Mouse (Mus musculus) neural tube, embryonic 14.5 days (tissue): ENCODE results near the gene Jag1. TPM values are rescaled to one million over a fixed set of nuclear protein-coding genes. Genes with fewer than 3 reads are reported as not detected.
A peak's percentile ranks its signal among the peaks of the same experiment; 100 is the strongest.

Experiments
- ATAC-seq: fragments of 200-750 bp; cut with Nextera tagmentation; 2 replicates; pipeline ENCODE4 v1.8.0; 2017; ENCODE audit warnings: low read depth, mild to moderate bottlenecking, moderate TSS enrichment, moderate library complexity
- H3K27ac ChIP-seq: fragments of 300-500 bp; sonication (generic); 2 replicates; pipeline ENCODE4 v1.5.1; 2014; ENCODE audit warnings: low read depth, mild to moderate bottlenecking, control low read depth, low read length, moderate library complexity, mixed read lengths
- H3K27me3 ChIP-seq: fragments of 300-500 bp; sonication (generic); 2 replicates; pipeline ENCODE4 v1.6.1; 2014; ENCODE audit warnings: low read length; ENCODE audit not compliant: control insufficient read depth, insufficient read depth
- H3K36me3 ChIP-seq: fragments of 300-500 bp; sonication (generic); 2 replicates; pipeline ENCODE4 v1.6.1; 2014; ENCODE audit warnings: low read length, mixed read lengths; ENCODE audit not compliant: control insufficient read depth, insufficient read depth
- H3K4me1 ChIP-seq: fragments of 300-500 bp; sonication (generic); 2 replicates; pipeline ENCODE4 v1.6.1; 2014; ENCODE audit warnings: low read length; ENCODE audit not compliant: control insufficient read depth, insufficient read depth
- H3K4me2 ChIP-seq: fragments of 300-500 bp; sonication (generic); 2 replicates; pipeline ENCODE4 v1.6.1; 2014; ENCODE audit warnings: mild to moderate bottlenecking, low read depth, low read length, control low read depth
- H3K4me3 ChIP-seq: fragments of 300-500 bp; sonication (generic); 2 replicates; pipeline ENCODE4 v1.5.1; 2014; ENCODE audit warnings: low read depth, low read length, control low read depth, mixed read lengths
- H3K9ac ChIP-seq: fragments of 300-500 bp; sonication (generic); replicated peaks from 2 replicates; pipeline ENCODE4 v1.6.1; 2014; ENCODE audit warnings: low read depth, mild to moderate bottlenecking, control low read depth, low read length, mixed read lengths
- H3K9me3 ChIP-seq: fragments of 300-500 bp; sonication (generic); 2 replicates; pipeline ENCODE4 v1.6.1; 2016; ENCODE audit warnings: low read length; ENCODE audit not compliant: control insufficient read depth
- WGBS: fragments of 180-500 bp; shearing (Covaris S2); extraction: QIAGEN DNeasy Blood & Tissue Kit; methylation state at CpG from one replicate; pipeline ENCODE4 v1.1.7; 2014; 5-methylcytosine and 5-hydroxymethylcytosine counted together
- polyA plus RNA-seq: library from polyadenylated mRNA; unstranded; fragments of >200 nt; fragmentation: Nextera tagmentation; extraction: Ambion mirVana; gene quantifications from 2 replicates; pipeline ENCODE4 v1.2.1, GENCODE M21; 2014

The Jag1 gene
- polyA plus RNA-seq: 5.4 and 13.3 TPM in 2 replicates

DNA sequence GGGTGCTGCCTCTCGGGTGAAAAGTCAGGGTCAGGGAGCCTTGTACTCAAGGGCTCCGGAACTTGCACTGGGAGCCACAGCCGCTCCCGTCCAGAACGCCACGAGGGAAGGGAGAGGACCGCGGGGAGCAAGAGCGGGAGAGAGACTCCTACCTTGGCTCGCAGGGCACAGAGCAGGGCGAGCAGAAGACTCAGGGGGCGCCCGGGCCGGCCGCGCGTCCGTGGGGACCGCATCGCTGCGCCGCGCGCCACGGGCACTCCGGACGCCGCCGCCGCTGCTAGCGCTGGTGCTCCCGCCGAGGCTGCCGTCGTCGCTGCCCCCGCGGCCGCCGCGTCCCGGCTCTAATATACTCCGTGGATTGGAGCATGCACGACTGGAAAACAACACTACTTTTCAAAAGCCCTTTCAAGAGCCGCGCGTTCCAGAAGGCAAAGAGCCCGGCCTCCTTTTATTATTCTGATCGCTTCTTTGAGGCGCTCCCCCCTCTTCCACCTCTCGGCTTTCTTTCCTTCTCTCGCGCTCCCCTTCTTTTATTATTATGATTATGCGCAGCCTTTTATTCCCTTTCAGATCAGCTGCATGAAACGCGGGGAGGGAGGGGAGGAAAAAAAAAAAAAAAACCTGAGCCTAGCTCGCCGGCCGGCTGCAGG, at the start of gene Jag1:
Gene Jag1, minus strand, starts transcription at position 620 of the 650 bp plus-strand sequence.
- H3K27me3 ChIP-seq: peaks cover 3% of the 10 kb centered on the region; the same call in 1 of the 2 replicates
- peak; percentile 5; the same call in 1 of the 2 replicates for ATAC-seq
- H3K27ac ChIP-seq: peak within 1 kb of the TSS; percentile 76
- H3K9me3 ChIP-seq: no peaks in the 10 kb centered on the region
- H3K9ac ChIP-seq: peak within 1 kb of the TSS; percentile 69
- peak within 1 kb of the TSS; percentile 76 for H3K4me2 ChIP-seq
- peak within 1 kb of the TSS; percentile 60 for H3K4me3 ChIP-seq
- H3K4me1 ChIP-seq: peaks cover 22% of the 10 kb centered on the region
- H3K36me3 ChIP-seq: no peaks in the 10 kb centered on the region
- WGBS: under 1% methylated on average over 59 of the region's 59 CpGs

DNA sequence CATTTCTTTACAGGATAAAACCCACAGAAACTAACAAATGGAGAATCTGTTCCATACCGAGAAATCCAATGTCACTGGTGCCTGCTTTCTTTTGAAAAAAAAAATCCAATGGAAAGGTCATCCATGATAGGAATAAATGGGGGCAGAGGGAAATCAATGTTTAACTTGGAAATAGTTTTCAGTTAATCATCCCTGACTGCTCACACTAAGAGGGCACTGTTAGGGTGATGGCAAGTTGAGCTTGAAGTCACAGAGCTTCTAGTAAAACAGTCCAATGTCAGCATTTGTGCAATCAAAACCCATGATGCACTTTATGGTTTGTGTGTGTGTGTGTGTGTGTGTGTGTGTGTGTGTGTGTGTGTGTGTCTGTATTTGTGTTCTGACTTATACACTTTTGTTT, 39.6 kb upstream of the Jag1 start:
- ATAC-seq: no peak
- no peaks in the 10 kb centered on the region for H3K27me3 ChIP-seq
- H3K27ac ChIP-seq: no peak overlapping the region
- no peaks in the 10 kb centered on the region for H3K9me3 ChIP-seq
- H3K9ac ChIP-seq: no peak overlapping the region
- no peaks in the 10 kb centered on the region for H3K36me3 ChIP-seq
- no peaks in the 10 kb centered on the region for H3K4me1 ChIP-seq
- WGBS: 74% methylated on average over 1 of the region's 1 CpGs
- H3K4me3 ChIP-seq: no peak overlapping the region
- no peak overlapping the region for H3K4me2 ChIP-seq

DNA sequence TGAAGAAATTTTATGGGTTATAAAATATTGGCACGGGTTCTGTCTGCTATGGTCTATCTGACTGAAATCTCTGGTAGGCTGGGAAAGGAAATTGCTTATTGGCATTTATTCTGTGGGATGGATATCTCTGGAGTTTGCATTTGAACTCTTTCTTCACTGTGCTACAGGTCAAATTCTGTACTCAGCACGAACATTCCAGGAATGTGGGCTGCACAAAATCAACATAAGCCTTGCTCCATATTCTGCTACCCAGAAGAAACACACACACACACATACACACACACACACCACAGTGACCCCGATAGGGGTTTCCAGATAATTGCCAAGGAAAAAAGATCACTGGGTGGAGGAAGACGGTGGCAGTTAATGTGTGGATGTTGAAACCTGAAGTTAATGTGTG, 37.4 kb upstream of the Jag1 start:
- Histone ChIP-seq H3K4me3 (no peak overlapping the region), H3K27ac (no peak overlapping the region), H3K9me3 (no peaks in the 10 kb centered on the region), H3K36me3 (no peaks in the 10 kb centered on the region), H3K4me1 (no peaks in the 10 kb centered on the region), H3K9ac (no peak overlapping the region), H3K4me2 (no peak overlapping the region), H3K27me3 (no peaks in the 10 kb centered on the region)
- ATAC-seq: no peak
- WGBS: 76% methylated on average over 4 of the region's 4 CpGs

GRCm38 (mm10) chr2:137153172-137153667, 36.8 kb upstream of the Jag1 start:
- no peaks in the 10 kb centered on the region for H3K9me3 ChIP-seq
- H3K27ac ChIP-seq: no peak overlapping the region
- no peak overlapping the region for H3K4me2 ChIP-seq
- H3K36me3 ChIP-seq: no peaks in the 10 kb centered on the region
- H3K4me3 ChIP-seq: no peak overlapping the region
- ATAC-seq: peak; percentile 78
- 34% methylated on average over 10 of the region's 10 CpGs for WGBS
- H3K9ac ChIP-seq: no peak overlapping the region
- H3K4me1 ChIP-seq: no peaks in the 10 kb centered on the region
- H3K27me3 ChIP-seq: no peaks in the 10 kb centered on the region

DNA sequence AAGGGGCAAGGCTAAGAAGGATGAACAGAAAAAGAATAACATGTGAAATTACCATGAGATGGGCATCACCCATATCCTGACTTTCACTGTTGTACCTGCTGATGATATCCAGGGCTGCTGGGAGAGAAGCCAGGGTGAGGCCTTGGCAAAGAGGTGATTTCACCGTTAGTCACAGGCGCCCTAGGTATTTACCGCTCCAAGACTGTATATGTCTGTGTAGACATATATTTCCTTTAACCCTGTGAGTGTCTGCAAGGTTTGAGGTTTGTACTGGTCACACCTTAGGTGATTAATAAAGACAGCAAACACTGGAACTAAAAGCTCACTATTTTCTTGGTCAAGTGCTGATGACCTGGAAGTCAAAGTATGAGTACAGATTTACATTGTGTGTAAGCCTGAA, 34.5 kb upstream of the Jag1 start:
- Histone ChIP-seq H3K36me3 (no peaks in the 10 kb centered on the region), H3K9ac (no peak overlapping the region), H3K4me3 (no peak overlapping the region), H3K9me3 (no peaks in the 10 kb centered on the region), H3K4me2 (no peak overlapping the region), H3K27ac (no peak overlapping the region), H3K27me3 (no peaks in the 10 kb centered on the region), H3K4me1 (no peaks in the 10 kb centered on the region)
- 96% methylated on average over 3 of the region's 3 CpGs for WGBS
- no peak for ATAC-seq

DNA sequence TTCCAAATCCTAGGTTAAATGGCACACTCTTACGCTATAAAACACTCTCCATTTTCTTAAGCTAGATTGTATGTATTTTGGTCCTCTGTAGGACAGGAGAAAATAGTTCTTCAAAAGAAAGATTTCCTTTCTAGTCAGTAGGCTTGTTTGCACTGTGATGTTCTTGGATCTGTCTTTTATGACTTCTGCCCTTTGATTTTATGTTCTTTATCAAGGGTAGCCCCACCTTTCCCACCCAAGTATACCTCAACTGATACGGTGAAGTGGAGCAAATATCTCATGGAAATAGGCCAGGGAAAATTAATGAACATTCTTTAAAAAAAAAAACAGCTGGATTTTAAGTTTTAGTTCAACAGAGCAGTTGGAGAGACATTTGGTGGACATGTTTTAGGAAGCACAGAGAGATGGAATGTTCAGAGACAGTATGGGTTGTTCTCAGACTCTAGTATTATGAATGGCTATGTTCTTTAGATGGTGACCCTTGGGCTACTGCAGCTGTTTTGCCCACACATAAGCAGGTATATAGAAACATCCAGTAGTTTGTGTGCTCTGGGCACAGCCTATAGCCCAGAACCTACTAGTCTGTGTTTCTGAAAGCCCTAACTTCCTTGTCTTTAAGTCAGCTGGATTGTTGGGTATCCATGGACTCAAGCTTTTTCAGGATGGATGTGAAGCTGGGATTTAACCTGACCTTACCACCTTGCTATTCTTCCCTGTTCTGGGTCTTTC, 30.7 kb upstream of the Jag1 start:
- no peak overlapping the region for H3K4me2 ChIP-seq
- no peaks in the 10 kb centered on the region for H3K4me1 ChIP-seq
- no peaks in the 10 kb centered on the region for H3K9me3 ChIP-seq
- WGBS: 96% methylated on average over 2 of the region's 2 CpGs
- no peaks in the 10 kb centered on the region for H3K27me3 ChIP-seq
- H3K27ac ChIP-seq: no peak overlapping the region
- ATAC-seq: no peak
- no peaks in the 10 kb centered on the region for H3K36me3 ChIP-seq
- no peak overlapping the region for H3K4me3 ChIP-seq
- H3K9ac ChIP-seq: no peak overlapping the region

- H3K9me3 ChIP-seq: no peaks in the 10 kb centered on the region
- no peak for ATAC-seq
Measured at GRCm38 (mm10) chr2:137138063-137138462, 21.6 kb upstream of the Jag1 start.

DNA sequence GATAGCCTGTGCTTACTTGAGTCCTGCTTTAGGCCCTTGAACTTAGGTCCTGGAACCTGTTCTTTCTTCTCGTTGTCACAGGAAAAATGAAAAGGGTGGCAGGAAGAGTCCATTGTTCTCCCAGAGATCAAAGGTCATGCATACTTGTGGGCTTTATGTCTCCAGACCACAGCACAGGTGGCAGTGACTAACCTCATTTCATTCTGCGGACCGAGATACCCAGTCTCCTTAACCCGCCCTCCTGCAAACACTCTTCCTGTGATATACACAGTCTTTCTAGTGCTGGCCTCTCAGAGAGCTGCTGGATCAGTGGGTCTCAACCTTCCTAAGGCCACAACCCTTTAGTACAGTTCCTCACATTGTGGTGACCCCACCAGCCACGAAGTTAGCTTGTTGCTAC, 17.6 kb upstream of the Jag1 start:
- Histone ChIP-seq H3K27ac (no peak overlapping the region), H3K9ac (no peak overlapping the region), H3K27me3 (no peaks in the 10 kb centered on the region), H3K9me3 (no peaks in the 10 kb centered on the region), H3K4me2 (no peak overlapping the region), H3K4me3 (no peak overlapping the region), H3K36me3 (no peaks in the 10 kb centered on the region), H3K4me1 (no peaks in the 10 kb centered on the region)
- WGBS: 87% methylated on average over 5 of the region's 5 CpGs
- ATAC-seq: no peak

More at GRCm38 (mm10) chr2:137138063-137138462, 21.6 kb upstream of the Jag1 start:
- Histone ChIP-seq H3K36me3 (no peaks in the 10 kb centered on the region), H3K4me1 (no peaks in the 10 kb centered on the region), H3K27me3 (no peaks in the 10 kb centered on the region), H3K4me3 (no peak overlapping the region), H3K27ac (no peak overlapping the region), H3K9ac (no peak overlapping the region), H3K4me2 (no peak overlapping the region)
- WGBS: 93% methylated on average over 1 of the region's 1 CpGs

GRCm38 (mm10) chr2:137124861-137125260, 8.4 kb upstream of the Jag1 start:
- Histone ChIP-seq H3K4me2 (no peak overlapping the region), H3K27me3 (no peaks in the 10 kb centered on the region), H3K4me3 (no peak overlapping the region), H3K9me3 (no peaks in the 10 kb centered on the region), H3K4me1 (no peaks in the 10 kb centered on the region), H3K36me3 (no peaks in the 10 kb centered on the region), H3K9ac (no peak overlapping the region), H3K27ac (no peak overlapping the region)
- 93% methylated on average over 1 of the region's 1 CpGs for WGBS
- ATAC-seq: no peak
